Mouse (Mus musculus) gastrocnemius, postnatal 4 days (tissue): Measurements from ENCODE around the gene Pomt2. TPM values are rescaled to one million over a fixed set of nuclear protein-coding genes. Genes with fewer than 3 reads are reported as not detected.

Experiments used
- DNase-seq, 2 experiments: peaks; one replicate each; pipeline ENCODE4 v3.0.0; 2021 to 2022; ENCODE audit warnings: low spot score in 2 of 2, mixed read lengths in 2 of 2
- total RNA-seq, 2 experiments: library from RNA; stranded (reverse); gene quantifications; 2 replicates each; pipeline ENCODE4 v1.2.3; 2021

Gene Pomt2
- total RNA-seq, 2 experiments from 2014 or later: 12.3 to 14.6 TPM

- no peak for DNase-seq
Observed at GRCm38 (mm10) chr12:87131181-87131580, 16.6 kb downstream of the Pomt2 start.

GRCm38 (mm10) chr12:87130224-87130623 lies 17.5 kb downstream of the Pomt2 start:
- no peak for DNase-seq

- no peak for DNase-seq
Observed at GRCm38 (mm10) chr12:87127256-87127655, 20.5 kb downstream of the Pomt2 start.

- DNase-seq: no peak
Observed at GRCm38 (mm10) chr12:87121918-87122589, 25.7 kb downstream of the Pomt2 start.

- DNase-seq: no peak
Observed at GRCm38 (mm10) chr12:87107357-87107977, 40.3 kb downstream of the Pomt2 start.

- no peak for DNase-seq
Observed at GRCm38 (mm10) chr12:87104796-87105195, 43.0 kb downstream of the Pomt2 start.

GRCm38 (mm10) chr12:87103471-87103870 lies 44.3 kb downstream of the Pomt2 start:
- DNase-seq: no peak

- no peak for DNase-seq
Observed at GRCm38 (mm10) chr12:87102165-87102631, 45.6 kb downstream of the Pomt2 start, which contains the start of gene Ngb. Ngb (minus strand) TSS chr12:87102539.

- DNase-seq: no peak
Observed at GRCm38 (mm10) chr12:87100331-87100730, 47.4 kb downstream of the Pomt2 start.

- DNase-seq: no peak
Observed at GRCm38 (mm10) chr12:87093671-87094070, 54.1 kb downstream of the Pomt2 start.

GRCm38 (mm10) chr12:87093249-87093648 lies 54.5 kb downstream of the Pomt2 start:
- DNase-seq: no peak

GRCm38 (mm10) chr12:87091916-87092315 lies 55.9 kb downstream of the Pomt2 start:
- DNase-seq: no peak

GRCm38 (mm10) chr12:87089701-87090100 lies 58.1 kb downstream of the Pomt2 start:
- no peak for DNase-seq

GRCm38 (mm10) chr12:87089255-87089654 lies 58.5 kb downstream of the Pomt2 start:
- DNase-seq: no peak

- no peak for DNase-seq
Observed at GRCm38 (mm10) chr12:87088331-87088730, 59.4 kb downstream of the Pomt2 start.

- DNase-seq: no peak
Observed at GRCm38 (mm10) chr12:87087236-87087635, 60.5 kb downstream of the Pomt2 start.

GRCm38 (mm10) chr12:87082797-87083196 lies 65.0 kb downstream of the Pomt2 start:
- DNase-seq: no peak

GRCm38 (mm10) chr12:87076610-87077009 lies 71.2 kb downstream of the Pomt2 start:
- no peak for DNase-seq

GRCm38 (mm10) chr12:87070520-87070919 lies 77.2 kb downstream of the Pomt2 start:
- no peak for DNase-seq

- peak in 1 of 2 experiments; percentile 27 for DNase-seq
Observed at GRCm38 (mm10) chr12:87066429-87066828, 81.3 kb downstream of the Pomt2 start.

- peak in 1 of 2 experiments; percentile 24 for DNase-seq
Observed at GRCm38 (mm10) chr12:87065446-87065845, 82.3 kb downstream of the Pomt2 start.

- no peak for DNase-seq
Observed at GRCm38 (mm10) chr12:87057066-87057465, 90.7 kb downstream of the Pomt2 start.
